Mouse (Mus musculus) liver, embryonic 11.5 days (tissue): ENCODE results near the gene Rpgrip1. TPM values are rescaled to one million over a fixed set of nuclear protein-coding genes. Genes with fewer than 3 reads are reported as not detected.

Experiments used
- ATAC-seq: fragments of 200-750 bp; cut with Nextera tagmentation; replicated peaks from 2 replicates; pipeline ENCODE4 v1.8.0; 2017; ENCODE audit warnings: moderate number of reproducible peaks, mild to moderate bottlenecking, moderate TSS enrichment, moderate library complexity; ENCODE audit not compliant: low FRiP score
- DNase-seq: peaks from one replicate; pipeline ENCODE4 v3.0.0-alpha.2; 2017; ENCODE audit warnings: low spot score
- H3K27ac ChIP-seq: fragments of 300-500 bp; sonication (generic); 2 replicates; pipeline ENCODE4 v1.5.1; 2014; ENCODE audit warnings: mild to moderate bottlenecking, low read depth, low read length, control low read depth
- H3K27me3 ChIP-seq: fragments of 300-500 bp; sonication (generic); replicated peaks from 2 replicates; pipeline ENCODE4 v1.6.1; 2014; ENCODE audit warnings: low read length, mixed read lengths; ENCODE audit not compliant: control insufficient read depth, insufficient read depth
- H3K36me3 ChIP-seq: fragments of 300-500 bp; sonication (generic); 2 replicates; pipeline ENCODE4 v1.6.1; 2014; ENCODE audit warnings: mild to moderate bottlenecking, low read length, moderate library complexity, mixed read lengths; ENCODE audit not compliant: control insufficient read depth, insufficient read depth
- H3K4me1 ChIP-seq: fragments of 300-500 bp; sonication (generic); replicated peaks from 2 replicates; pipeline ENCODE4 v1.6.1; 2014; ENCODE audit warnings: low read length, mixed read lengths; ENCODE audit not compliant: control insufficient read depth, insufficient read depth
- H3K4me2 ChIP-seq: fragments of 300-500 bp; sonication (generic); 2 replicates; pipeline ENCODE4 v1.6.1; 2014; ENCODE audit warnings: mild to moderate bottlenecking, control low read depth, moderate library complexity
- H3K4me3 ChIP-seq: fragments of 300-500 bp; sonication (generic); 2 replicates; pipeline ENCODE4 v1.5.1; 2014; ENCODE audit warnings: low read depth, low read length, control low read depth
- H3K9ac ChIP-seq: fragments of 300-500 bp; sonication (generic); 2 replicates; pipeline ENCODE4 v1.6.1; 2014; ENCODE audit warnings: low read depth, low read length, control low read depth
- H3K9me3 ChIP-seq: fragments of 300-500 bp; sonication (generic); 2 replicates; pipeline ENCODE4 v1.6.1; 2016; ENCODE audit warnings: low read length, inconsistent platforms, mixed read lengths; ENCODE audit not compliant: control insufficient read depth
- WGBS: fragments of 180-500 bp; shearing (Covaris S2); extraction: QIAGEN DNeasy Blood & Tissue Kit; methylation state at CpG from one replicate; pipeline ENCODE4 v1.1.7; 2014; 5-methylcytosine and 5-hydroxymethylcytosine counted together
- polyA plus RNA-seq: library from polyadenylated mRNA; unstranded; fragments of >200 nt; fragmentation: Nextera tagmentation; extraction: Ambion mirVana; gene quantifications from 2 replicates; pipeline ENCODE4 v1.2.1, GENCODE M21; 2014

The Rpgrip1 gene
- polyA plus RNA-seq, 1 experiment from 2014 or later, result 111 TPM

DNA sequence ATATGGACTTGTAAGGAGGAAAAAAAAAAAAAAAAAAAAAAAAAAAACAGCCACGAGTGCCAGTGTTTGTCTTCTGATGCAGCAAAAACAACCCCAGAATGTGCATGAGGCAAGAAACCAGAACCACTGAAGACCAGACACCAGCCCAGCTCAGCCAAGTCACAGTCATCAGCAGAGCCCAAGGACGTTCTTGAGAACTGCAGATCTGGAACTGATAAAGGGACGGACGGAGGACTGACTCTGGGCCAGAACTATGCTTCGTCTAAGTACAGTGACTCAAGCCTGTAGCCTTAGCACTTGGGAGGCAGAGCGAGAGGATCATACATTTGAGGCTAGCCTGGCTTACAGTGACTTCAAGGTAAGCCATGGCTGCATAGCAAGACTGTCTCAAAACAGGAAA is 50.4 kb downstream of the Rpgrip1 start:
- WGBS, result 73% methylated on average over 6 of the region's 6 CpGs
- Histone ChIP-seq H3K9me3 (no peaks in the 10 kb centered on the region), H3K27me3 (no peaks in the 10 kb centered on the region), H3K4me1 (no peaks in the 10 kb centered on the region), H3K27ac (no peak overlapping the region), H3K36me3 (peaks cover 45% of the 10 kb centered on the region), H3K4me2 (no peak overlapping the region), H3K9ac (no peak overlapping the region), H3K4me3 (no peak overlapping the region)
- no peak for ATAC-seq
- no peak for DNase-seq

DNA sequence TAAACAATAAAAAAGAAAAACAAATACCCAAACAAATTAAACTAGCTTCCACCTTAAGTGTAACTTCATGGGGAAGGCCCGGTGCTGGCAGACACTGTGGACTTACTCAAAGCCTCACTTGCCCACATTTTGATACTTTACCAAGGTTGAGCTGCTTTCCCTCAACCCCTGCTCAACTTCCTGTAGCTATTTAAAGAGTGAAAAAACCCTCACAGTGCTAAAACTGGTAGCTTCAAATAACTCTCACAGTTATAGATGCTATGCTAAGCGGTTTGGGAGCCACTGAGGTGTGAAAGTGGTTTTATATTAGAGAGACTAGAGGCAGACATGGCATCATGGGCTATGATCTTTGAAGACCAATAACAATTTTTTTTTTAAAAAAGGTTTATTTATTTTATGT is 56.1 kb downstream of the Rpgrip1 start:
- Histone ChIP-seq H3K27ac (no peak overlapping the region), H3K36me3 (peaks cover 56% of the 10 kb centered on the region), H3K27me3 (no peaks in the 10 kb centered on the region), H3K4me1 (no peaks in the 10 kb centered on the region), H3K4me3 (no peak overlapping the region), H3K4me2 (no peak overlapping the region), H3K9ac (no peak overlapping the region), H3K9me3 (no peaks in the 10 kb centered on the region)
- DNase-seq (no peak), ATAC-seq (no peak)
- 74% methylated on average over 2 of the region's 2 CpGs for WGBS

DNA sequence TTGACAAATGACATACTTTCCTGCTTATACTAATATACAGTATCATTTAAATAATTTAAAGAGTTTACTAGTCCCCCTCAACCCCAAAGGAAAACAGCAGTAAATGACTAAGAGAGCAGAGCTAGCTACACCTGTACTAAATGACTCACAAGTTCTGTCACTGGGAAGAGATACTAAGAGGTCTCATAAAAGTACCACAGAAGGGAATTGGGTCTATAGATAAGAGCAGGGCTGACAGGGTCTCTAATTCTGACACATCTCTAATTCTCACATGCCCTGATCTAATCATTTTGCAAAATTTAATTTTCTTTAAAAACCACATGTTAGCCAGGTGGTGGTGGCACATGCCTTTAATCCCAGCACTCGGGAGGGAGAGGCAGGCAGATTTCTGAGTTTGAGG is 78.3 kb downstream of the Rpgrip1 start:
- H3K36me3 ChIP-seq, result peaks cover 5% of the 10 kb centered on the region
- no peaks in the 10 kb centered on the region for H3K9me3 ChIP-seq
- no peak overlapping the region for H3K9ac ChIP-seq
- WGBS, result 74% methylated on average over 1 of the region's 1 CpGs
- no peak overlapping the region for H3K27ac ChIP-seq
- H3K4me1 ChIP-seq, result peaks cover 6% of the 10 kb centered on the region; the same call in 1 of the 2 replicates
- no peak overlapping the region for H3K4me3 ChIP-seq
- no peaks in the 10 kb centered on the region for H3K27me3 ChIP-seq
- H3K4me2 ChIP-seq, result no peak overlapping the region
- ATAC-seq (no peak), DNase-seq (no peak)

DNA sequence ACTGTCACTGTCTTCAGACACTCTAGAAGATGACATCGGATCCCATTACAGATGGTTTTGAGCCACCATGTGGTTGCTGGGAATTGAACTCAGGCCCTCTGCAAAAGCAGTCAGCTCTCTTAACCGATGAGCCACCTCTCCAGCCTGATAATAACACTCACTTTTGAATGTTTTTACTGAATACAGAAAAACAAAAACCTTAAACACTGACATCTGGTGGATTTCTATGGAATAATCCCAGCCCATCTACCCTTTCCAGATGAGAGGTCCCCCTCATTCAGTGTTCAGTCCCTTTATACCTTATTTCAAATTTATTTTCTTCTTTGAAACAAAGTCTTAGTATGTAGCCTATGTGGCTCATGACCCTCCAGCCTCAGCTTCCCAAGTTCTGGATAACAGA is 79.0 kb downstream of the Rpgrip1 start:
- no peak for DNase-seq
- Histone ChIP-seq H3K4me3 (no peak overlapping the region), H3K27ac (no peak overlapping the region), H3K4me2 (no peak overlapping the region), H3K4me1 (peaks cover 6% of the 10 kb centered on the region; the same call in 1 of the 2 replicates), H3K27me3 (no peaks in the 10 kb centered on the region), H3K9me3 (no peaks in the 10 kb centered on the region), H3K9ac (no peak overlapping the region), H3K36me3 (peaks cover 10% of the 10 kb centered on the region)
- 66% methylated on average over 2 of the region's 2 CpGs for WGBS
- no peak for ATAC-seq

DNA sequence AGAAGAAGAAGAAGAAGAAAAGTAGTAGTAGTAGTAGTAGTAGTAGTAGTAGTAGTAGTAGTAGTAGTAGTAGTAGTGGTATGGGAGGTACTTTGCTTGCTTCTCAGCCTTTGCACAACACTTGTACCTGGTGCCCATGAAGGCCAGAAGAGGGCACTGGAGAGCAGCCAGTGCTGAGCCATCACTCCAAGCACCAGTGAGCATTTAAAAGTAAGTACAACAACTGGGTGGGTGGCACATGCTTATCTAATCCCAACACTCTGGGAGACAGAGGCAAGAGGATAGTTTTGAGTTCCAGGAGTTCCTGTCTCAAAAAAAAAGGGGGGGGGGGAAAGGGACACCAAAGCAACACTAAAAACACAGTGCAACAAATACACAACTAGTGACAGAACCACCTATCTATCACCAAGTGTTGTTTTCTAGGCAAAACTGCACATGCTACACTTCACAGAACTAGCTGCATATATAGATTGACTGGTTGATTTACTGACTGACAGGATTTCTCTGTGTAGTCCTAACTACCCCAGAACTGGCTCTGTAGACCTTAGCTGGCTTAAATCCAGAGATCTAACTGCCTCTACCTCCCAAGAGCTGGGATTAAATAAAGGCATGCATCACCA is 80.3 kb downstream of the Rpgrip1 start:
- Histone ChIP-seq H3K4me2 (peak overlapping the region; percentile 16; the same call in 1 of the 2 replicates), H3K9me3 (no peaks in the 10 kb centered on the region), H3K36me3 (peaks cover 10% of the 10 kb centered on the region), H3K27me3 (no peaks in the 10 kb centered on the region), H3K9ac (no peak overlapping the region), H3K4me3 (no peak overlapping the region), H3K4me1 (peaks cover 11% of the 10 kb centered on the region), H3K27ac (peak overlapping the region; percentile 75)
- ATAC-seq (peak; percentile 89), DNase-seq (peak; percentile 43)

DNA sequence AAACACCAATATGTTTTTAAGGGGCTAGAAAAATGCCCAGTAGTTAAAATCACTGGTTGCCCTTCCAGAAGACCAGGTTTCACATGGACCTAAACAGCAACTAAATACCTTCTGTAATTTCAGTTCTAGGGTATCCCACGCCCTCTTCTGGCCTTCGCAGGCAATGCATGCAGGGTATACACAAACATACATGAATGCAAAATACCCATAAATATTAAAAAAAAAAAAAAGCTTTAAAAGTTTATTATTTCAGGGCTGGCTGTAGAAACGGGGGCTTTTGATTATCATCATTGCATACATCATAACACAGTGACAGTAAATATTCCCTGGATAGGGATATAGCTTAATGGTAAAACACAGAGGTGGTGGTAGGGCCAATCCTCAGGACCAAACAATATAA is 85.2 kb downstream of the Rpgrip1 start:
- peak overlapping the region; percentile 99 for H3K4me3 ChIP-seq
- H3K4me1 ChIP-seq, result peaks cover 24% of the 10 kb centered on the region
- no peak overlapping the region for H3K27ac ChIP-seq
- H3K27me3 ChIP-seq, result no peaks in the 10 kb centered on the region
- 12% methylated on average over 3 of the region's 3 CpGs for WGBS
- no peaks in the 10 kb centered on the region for H3K9me3 ChIP-seq
- H3K36me3 ChIP-seq, result peaks cover 16% of the 10 kb centered on the region
- ATAC-seq, result no peak
- peak overlapping the region; percentile 98; the same call in 1 of the 2 replicates for H3K9ac ChIP-seq
- H3K4me2 ChIP-seq, result peak overlapping the region; percentile 65
- no peak for DNase-seq

DNA sequence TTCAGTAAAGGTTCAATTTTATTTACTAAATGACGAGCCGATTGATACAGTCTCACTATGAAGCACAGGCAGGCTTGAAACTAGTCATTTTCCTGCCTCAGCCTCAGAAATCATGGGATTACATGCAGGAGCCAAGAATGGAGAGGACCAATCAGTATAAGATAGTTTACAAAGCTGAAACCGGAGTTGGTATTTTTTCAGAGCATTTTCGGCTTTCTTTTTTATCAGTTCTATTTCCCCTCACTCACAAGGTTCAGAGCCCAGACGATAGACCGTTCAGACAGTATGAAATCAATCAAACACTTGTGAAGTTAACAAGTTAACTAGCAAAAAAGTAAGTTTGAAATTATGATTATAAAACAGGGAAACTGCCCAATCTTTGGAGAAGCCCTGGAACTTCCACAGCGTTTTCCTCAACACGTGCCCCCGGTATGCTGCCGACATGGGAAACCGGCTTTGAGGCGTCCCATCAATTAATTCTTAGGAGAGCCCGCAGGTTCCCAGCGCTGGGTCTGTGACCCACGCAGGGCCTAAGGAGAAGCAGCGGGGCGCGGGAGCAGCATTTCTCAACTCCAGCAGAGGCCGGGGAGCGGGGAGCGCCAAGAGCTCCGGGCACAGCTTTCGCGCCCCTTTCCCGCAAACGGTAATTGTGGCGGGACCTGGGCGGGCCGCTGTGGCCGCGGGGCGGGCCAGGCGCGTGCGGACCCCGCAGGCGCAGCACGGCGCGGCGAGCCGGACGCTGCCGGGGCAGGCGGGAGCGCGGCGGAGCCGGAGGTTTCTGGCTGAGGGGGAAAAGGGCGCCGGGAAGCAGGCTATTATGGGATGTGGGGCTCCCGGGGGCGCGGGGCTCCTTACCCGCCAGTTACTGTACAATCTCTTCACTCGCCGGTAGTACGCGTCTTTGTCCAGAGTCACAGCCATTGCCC is 86.0 kb downstream of the Rpgrip1 start:
- no peaks in the 10 kb centered on the region for H3K9me3 ChIP-seq
- peak overlapping the region; percentile 65 for H3K4me2 ChIP-seq
- peak overlapping the region; percentile 98 for H3K27ac ChIP-seq
- peaks cover 16% of the 10 kb centered on the region for H3K36me3 ChIP-seq
- peaks cover 18% of the 10 kb centered on the region for H3K4me1 ChIP-seq
- H3K4me3 ChIP-seq, result peak overlapping the region; percentile 99
- DNase-seq, result no peak
- H3K27me3 ChIP-seq, result no peaks in the 10 kb centered on the region
- 0 out of 2 replicates have a peak, but pooled peaks have one; percentile 6 for ATAC-seq
- H3K9ac ChIP-seq, result peak overlapping the region; percentile 98
- under 1% methylated on average over 53 of the region's 59 CpGs for WGBS

DNA sequence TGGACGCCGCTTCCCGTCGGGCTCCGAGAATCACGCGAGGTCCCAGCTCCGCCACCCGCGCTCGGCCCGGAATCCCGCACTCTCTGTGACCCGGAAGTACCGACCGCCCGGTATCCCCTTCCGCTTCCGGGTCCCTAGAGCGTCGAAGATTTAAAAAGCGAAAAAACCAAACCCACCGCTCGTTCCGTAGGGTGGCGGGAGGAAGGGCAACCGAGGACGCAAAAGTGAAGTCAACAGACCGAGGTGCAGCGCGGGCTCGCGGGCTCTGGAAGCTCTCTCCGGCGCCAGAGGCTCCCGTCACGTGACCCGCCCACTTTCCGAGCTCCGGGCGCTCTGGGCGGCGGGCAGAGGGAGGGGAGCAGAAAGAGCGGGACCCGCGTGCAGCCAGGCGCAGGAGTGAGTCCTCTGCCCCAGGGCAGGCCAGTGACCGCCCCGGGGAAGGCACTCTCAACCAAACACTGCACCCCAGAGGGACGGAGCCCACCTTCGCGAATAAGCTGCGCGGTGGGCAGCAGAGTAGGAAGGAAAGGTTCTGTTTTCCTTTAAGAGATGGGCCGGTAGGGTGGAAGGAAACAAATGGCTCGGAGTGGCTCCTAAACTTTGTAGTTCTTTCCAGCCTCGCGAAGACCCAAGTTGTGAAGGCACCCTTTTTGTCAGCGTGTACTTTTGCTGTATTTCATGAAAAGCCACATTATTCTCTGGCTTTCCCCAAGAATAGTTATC is 86.8 kb downstream of the Rpgrip1 start, which contains the start of gene Supt16:
Gene Supt16, minus strand, starts transcription at position 261 of the 723 bp plus-strand sequence.
- Histone ChIP-seq H3K36me3 (peaks cover 21% of the 10 kb centered on the region), H3K27me3 (no peaks in the 10 kb centered on the region), H3K9ac (peak within 1 kb of the TSS; percentile 98), H3K9me3 (no peaks in the 10 kb centered on the region), H3K27ac (peak within 1 kb of the TSS; percentile 98), H3K4me1 (peaks cover 18% of the 10 kb centered on the region), H3K4me3 (peak within 1 kb of the TSS; percentile 99), H3K4me2 (peak within 1 kb of the TSS; percentile 65)
- DNase-seq (peak; percentile 88), ATAC-seq (peak; percentile 90)
- WGBS, result under 1% methylated on average over 59 of the region's 59 CpGs
